Mouse (Mus musculus): ENCODE data around the gene Plekhg2. TPM values are rescaled to one million over a fixed set of nuclear protein-coding genes. Genes with fewer than 3 reads are reported as not detected.
A peak's percentile ranks its signal among the peaks of the same experiment; 100 is the strongest.

Gene Plekhg2
- polyA plus RNA-seq, 1 experiment from 2014 or later = 70.7 TPM

- Histone ChIP-seq H3K27ac (ENCODE audit: low read length) (no peak overlapping the region; the same call in 1 of the 2 replicates), H3K36me3 (ENCODE audit: control insufficient read depth, insufficient read depth, low read length) (peaks cover 35% of the 10 kb centered on the region), H3K4me1 (ENCODE audit: control insufficient read depth, insufficient read depth, low read length) (peaks cover 11% of the 10 kb centered on the region), H3K4me3 (ENCODE audit: low read depth, low read length) (no peak overlapping the region), H3K4me2 (replicated peaks; ENCODE audit: low read depth, low read length) (no peak overlapping the region), H3K9ac (replicated peaks; ENCODE audit: low read depth, low read length) (0 out of 2 replicates have a peak overlapping the region, but pooled peaks have one; percentile 10), H3K9me3 (ENCODE audit: control insufficient read depth, low read depth, low read length) (no peaks in the 10 kb centered on the region), H3K27me3 (ENCODE audit: control insufficient read depth, insufficient read depth, low read length) (no peaks in the 10 kb centered on the region)
- ATAC-seq (ENCODE audit: insufficient number of reproducible peaks, insufficient read depth, low FRiP score, low read depth) = peak; percentile 43
- 2% methylated on average over 4 of the region's 4 CpGs for WGBS
These were observed 14.1 kb upstream of the Plekhg2 start for GRCm38 (mm10) chr7:28386462-28386861.

- Histone ChIP-seq H3K4me1 (ENCODE audit: control insufficient read depth, insufficient read depth, low read length) (peaks cover 13% of the 10 kb centered on the region), H3K9me3 (ENCODE audit: control insufficient read depth, low read depth, low read length) (no peaks in the 10 kb centered on the region), H3K36me3 (ENCODE audit: control insufficient read depth, insufficient read depth, low read length) (peaks cover 35% of the 10 kb centered on the region), H3K4me3 (ENCODE audit: low read depth, low read length) (no peak overlapping the region), H3K27me3 (ENCODE audit: control insufficient read depth, insufficient read depth, low read length) (no peaks in the 10 kb centered on the region), H3K27ac (ENCODE audit: low read length) (no peak overlapping the region; the same call in 1 of the 2 replicates), H3K9ac (replicated peaks; ENCODE audit: low read depth, low read length) (0 out of 2 replicates have a peak overlapping the region, but pooled peaks have one; percentile 10), H3K4me2 (replicated peaks; ENCODE audit: low read depth, low read length) (no peak overlapping the region)
- no peak for ATAC-seq (ENCODE audit: insufficient number of reproducible peaks, insufficient read depth, low FRiP score, low read depth)
- 81% methylated on average over 7 of the region's 7 CpGs for WGBS
These were observed 13.6 kb upstream of the Plekhg2 start for GRCm38 (mm10) chr7:28386007-28386406.

GRCm38 (mm10) chr7:28385196-28385595, 12.8 kb upstream of the Plekhg2 start:
- no peak overlapping the region for H3K4me3 ChIP-seq (ENCODE audit: low read depth, low read length)

GRCm38 (mm10) chr7:28384162-28384561, 11.8 kb upstream of the Plekhg2 start:
- H3K27ac ChIP-seq (ENCODE audit: low read length) = no peak overlapping the region; the same call in 1 of the 2 replicates
- no peak overlapping the region for H3K9ac ChIP-seq (replicated peaks; ENCODE audit: low read depth, low read length)
- WGBS = 80% methylated on average over 6 of the region's 6 CpGs
- H3K4me3 ChIP-seq (ENCODE audit: low read depth, low read length) = no peak overlapping the region
- H3K4me1 ChIP-seq (ENCODE audit: control insufficient read depth, insufficient read depth, low read length) = peaks cover 25% of the 10 kb centered on the region
- H3K9me3 ChIP-seq (ENCODE audit: control insufficient read depth, low read depth, low read length) = no peaks in the 10 kb centered on the region
- H3K27me3 ChIP-seq (ENCODE audit: control insufficient read depth, insufficient read depth, low read length) = no peaks in the 10 kb centered on the region
- peaks cover 24% of the 10 kb centered on the region for H3K36me3 ChIP-seq (ENCODE audit: control insufficient read depth, insufficient read depth, low read length)
- H3K4me2 ChIP-seq (replicated peaks; ENCODE audit: low read depth, low read length) = no peak overlapping the region
- no peak for ATAC-seq (ENCODE audit: insufficient number of reproducible peaks, insufficient read depth, low FRiP score, low read depth)

More at GRCm38 (mm10) chr7:28385196-28385595, 12.8 kb upstream of the Plekhg2 start:
- Histone ChIP-seq H3K4me1 (ENCODE audit: control insufficient read depth, insufficient read depth, low read length) (peaks cover 21% of the 10 kb centered on the region), H3K9ac (replicated peaks; ENCODE audit: low read depth, low read length) (no peak overlapping the region), H3K36me3 (ENCODE audit: control insufficient read depth, insufficient read depth, low read length) (peaks cover 31% of the 10 kb centered on the region), H3K4me2 (replicated peaks; ENCODE audit: low read depth, low read length) (no peak overlapping the region), H3K27ac (ENCODE audit: low read length) (no peak overlapping the region), H3K27me3 (ENCODE audit: control insufficient read depth, insufficient read depth, low read length) (no peaks in the 10 kb centered on the region), H3K9me3 (ENCODE audit: control insufficient read depth, low read depth, low read length) (no peaks in the 10 kb centered on the region)
- ATAC-seq (ENCODE audit: insufficient number of reproducible peaks, insufficient read depth, low FRiP score, low read depth) = no peak
- 91% methylated on average over 9 of the region's 9 CpGs for WGBS

- Histone ChIP-seq H3K4me3 (ENCODE audit: low read depth, low read length) (no peak overlapping the region), H3K4me1 (ENCODE audit: control insufficient read depth, insufficient read depth, low read length) (peaks cover 25% of the 10 kb centered on the region), H3K9ac (replicated peaks; ENCODE audit: low read depth, low read length) (no peak overlapping the region), H3K9me3 (ENCODE audit: control insufficient read depth, low read depth, low read length) (no peaks in the 10 kb centered on the region), H3K4me2 (replicated peaks; ENCODE audit: low read depth, low read length) (no peak overlapping the region), H3K27ac (ENCODE audit: low read length) (peak overlapping the region; percentile 96; the same call in 1 of the 2 replicates), H3K27me3 (ENCODE audit: control insufficient read depth, insufficient read depth, low read length) (no peaks in the 10 kb centered on the region), H3K36me3 (ENCODE audit: control insufficient read depth, insufficient read depth, low read length) (peaks cover 19% of the 10 kb centered on the region)
- WGBS = 73% methylated on average over 4 of the region's 4 CpGs
- ATAC-seq (ENCODE audit: insufficient number of reproducible peaks, insufficient read depth, low FRiP score, low read depth) = no peak
These were observed 11.2 kb upstream of the Plekhg2 start for GRCm38 (mm10) chr7:28383606-28384005.

GRCm38 (mm10) chr7:28382981-28383396, 10.6 kb upstream of the Plekhg2 start:
- Histone ChIP-seq H3K9ac (replicated peaks; ENCODE audit: low read depth, low read length) (no peak overlapping the region), H3K36me3 (ENCODE audit: control insufficient read depth, insufficient read depth, low read length) (peaks cover 13% of the 10 kb centered on the region; the same call in 1 of the 2 replicates)
- ATAC-seq (ENCODE audit: insufficient number of reproducible peaks, insufficient read depth, low FRiP score, low read depth) = no peak

GRCm38 (mm10) chr7:28382347-28382951, 10.1 kb upstream of the Plekhg2 start:
- WGBS = 37% methylated on average over 11 of the region's 12 CpGs
- H3K4me1 ChIP-seq (ENCODE audit: control insufficient read depth, insufficient read depth, low read length) = peaks cover 35% of the 10 kb centered on the region
- H3K9ac ChIP-seq (replicated peaks; ENCODE audit: low read depth, low read length) = no peak overlapping the region; the same call in 1 of the 2 replicates
- no peaks in the 10 kb centered on the region for H3K27me3 ChIP-seq (ENCODE audit: control insufficient read depth, insufficient read depth, low read length)
- no peaks in the 10 kb centered on the region for H3K9me3 ChIP-seq (ENCODE audit: control insufficient read depth, low read depth, low read length)
- peak overlapping the region; percentile 43 for H3K4me2 ChIP-seq (replicated peaks; ENCODE audit: low read depth, low read length)
- peak overlapping the region; percentile 17; the same call in 1 of the 2 replicates for H3K4me3 ChIP-seq (ENCODE audit: low read depth, low read length)
- H3K27ac ChIP-seq (ENCODE audit: low read length) = peak overlapping the region; percentile 96
- no peak for ATAC-seq (ENCODE audit: insufficient number of reproducible peaks, insufficient read depth, low FRiP score, low read depth)
- peaks cover 14% of the 10 kb centered on the region; the same call in 1 of the 2 replicates for H3K36me3 ChIP-seq (ENCODE audit: control insufficient read depth, insufficient read depth, low read length)

More at GRCm38 (mm10) chr7:28382981-28383396, 10.6 kb upstream of the Plekhg2 start:
- H3K4me1 ChIP-seq (ENCODE audit: control insufficient read depth, insufficient read depth, low read length) = peaks cover 29% of the 10 kb centered on the region
- peak overlapping the region; percentile 96 for H3K27ac ChIP-seq (ENCODE audit: low read length)
- no peak overlapping the region for H3K4me3 ChIP-seq (ENCODE audit: low read depth, low read length)
- peak overlapping the region; percentile 43; the same call in 1 of the 2 replicates for H3K4me2 ChIP-seq (replicated peaks; ENCODE audit: low read depth, low read length)
- no peaks in the 10 kb centered on the region for H3K27me3 ChIP-seq (ENCODE audit: control insufficient read depth, insufficient read depth, low read length)
- WGBS = 53% methylated on average over 11 of the region's 11 CpGs
- H3K9me3 ChIP-seq (ENCODE audit: control insufficient read depth, low read depth, low read length) = no peaks in the 10 kb centered on the region

- no peaks in the 10 kb centered on the region for H3K9me3 ChIP-seq (ENCODE audit: control insufficient read depth, low read depth, low read length)
- peak; percentile 68 for ATAC-seq (ENCODE audit: insufficient number of reproducible peaks, insufficient read depth, low FRiP score, low read depth)
- peak overlapping the region; percentile 17 for H3K4me3 ChIP-seq (ENCODE audit: low read depth, low read length)
- H3K36me3 ChIP-seq (ENCODE audit: control insufficient read depth, insufficient read depth, low read length) = peaks cover 13% of the 10 kb centered on the region; the same call in 1 of the 2 replicates
- H3K9ac ChIP-seq (replicated peaks; ENCODE audit: low read depth, low read length) = peak overlapping the region; percentile 10
- no peaks in the 10 kb centered on the region for H3K27me3 ChIP-seq (ENCODE audit: control insufficient read depth, insufficient read depth, low read length)
- 1% methylated on average over 20 of the region's 20 CpGs for WGBS
- peak overlapping the region; percentile 96 for H3K27ac ChIP-seq (ENCODE audit: low read length)
- peaks cover 40% of the 10 kb centered on the region for H3K4me1 ChIP-seq (ENCODE audit: control insufficient read depth, insufficient read depth, low read length)
- peak overlapping the region; percentile 43 for H3K4me2 ChIP-seq (replicated peaks; ENCODE audit: low read depth, low read length)
These were observed 9.5 kb upstream of the Plekhg2 start for GRCm38 (mm10) chr7:28381938-28382337.
